Mouse (Mus musculus) lung, postnatal 25 days (tissue): ENCODE data around the gene Bud23.
A peak's percentile ranks its signal among the peaks of the same experiment; 100 is the strongest.
"Not testable (repeated sequence)": the region's sequence is repeated elsewhere in the genome, so short reads cannot be mapped to it uniquely, and the experiment has no call there.

Experiments
- DNase-seq: peaks from one replicate; pipeline ENCODE4 v3.0.0; 2022; ENCODE audit warnings: low spot score

The Bud23 gene

GRCm38 (mm10) chr5:135072061-135072460, 7.3 kb upstream of the Bud23 start:
- no peak for DNase-seq

DNA sequence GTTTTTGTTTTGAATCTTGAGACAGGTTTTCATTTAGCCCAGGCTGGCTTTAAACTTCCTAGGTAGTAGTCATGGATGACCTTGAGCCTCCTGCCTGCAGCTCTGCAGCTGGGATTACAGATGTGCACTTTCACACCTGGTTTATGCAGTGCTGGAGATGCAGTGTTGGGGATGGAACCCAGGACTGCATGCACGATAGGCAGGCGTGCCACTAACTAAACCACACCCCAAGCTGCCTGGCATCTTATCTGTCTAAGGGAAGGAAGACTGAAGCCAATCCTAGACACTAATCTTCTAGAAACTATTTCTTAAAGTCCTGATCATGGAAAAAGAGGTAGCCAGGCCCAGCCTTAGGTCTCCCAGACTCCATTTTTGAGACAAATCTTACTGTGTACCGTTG, 5.7 kb upstream of the Bud23 start:
- no peak for DNase-seq

DNA sequence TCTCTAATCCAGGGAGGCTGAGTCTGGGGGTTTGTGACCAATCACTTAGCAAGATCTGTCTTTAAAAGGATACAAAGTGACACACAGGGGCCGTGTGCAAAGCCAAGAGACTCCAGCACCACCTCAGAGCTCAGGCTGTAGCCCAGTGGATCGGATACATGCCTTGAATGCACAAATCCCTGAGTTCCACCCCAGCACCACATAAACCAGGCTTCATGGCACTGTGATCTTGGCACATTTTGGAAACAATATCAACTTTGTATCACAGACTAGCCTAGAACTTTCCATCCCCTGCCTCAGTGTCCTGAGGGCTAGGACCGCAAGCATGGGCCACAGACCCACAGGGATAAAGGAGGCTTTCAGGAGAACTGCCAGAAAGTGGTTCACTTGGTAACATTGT, 1.2 kb upstream of the Bud23 start:
- DNase-seq = no peak

DNA sequence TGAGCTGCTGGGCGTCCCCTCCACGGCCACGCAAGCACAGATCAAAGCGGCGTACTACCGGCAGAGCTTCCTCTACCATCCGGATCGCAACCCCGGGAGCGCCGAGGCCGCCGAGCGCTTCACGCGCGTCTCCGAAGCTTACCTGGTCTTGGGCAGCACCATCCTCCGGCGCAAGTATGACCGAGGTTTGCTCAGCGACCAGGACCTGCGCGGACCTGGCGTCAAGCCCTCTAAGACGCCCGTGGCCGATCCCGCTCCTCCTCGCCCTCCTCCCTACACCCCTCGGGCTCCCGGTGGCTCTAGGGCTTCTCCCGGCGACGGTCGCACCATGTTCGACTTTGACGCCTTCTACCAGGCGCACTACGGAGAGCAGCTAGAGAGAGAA, 385 bp downstream of the Bud23 start:
- no peak for DNase-seq

GRCm38 (mm10) chr5:135063629-135064381, 954 bp downstream of the Bud23 start, which contains the start of gene Dnajc30:
Gene Dnajc30, plus strand, starts transcription at chr5:135064202.
- DNase-seq = peak; percentile 97

DNA sequence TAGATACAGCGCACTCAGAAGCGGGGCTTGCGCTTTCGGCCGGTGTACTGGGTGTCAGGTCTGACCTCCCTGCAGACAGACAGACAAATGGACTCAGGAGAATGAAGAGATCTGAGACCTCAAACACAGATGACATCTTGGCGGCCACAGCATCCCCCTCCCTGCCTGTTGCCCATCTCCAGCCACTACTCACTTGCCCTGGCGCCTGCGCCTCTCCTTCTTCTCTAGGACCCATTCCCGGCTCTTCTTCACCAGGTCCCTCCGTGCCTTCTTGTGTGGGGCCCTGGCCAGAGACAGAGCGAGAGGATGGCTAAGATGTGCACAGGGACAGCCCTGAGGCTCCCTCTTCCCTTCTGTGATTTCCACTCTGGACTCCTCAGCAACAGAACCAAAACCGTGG, 11.4 kb downstream of the Bud23 start:
- no peak for DNase-seq

DNA sequence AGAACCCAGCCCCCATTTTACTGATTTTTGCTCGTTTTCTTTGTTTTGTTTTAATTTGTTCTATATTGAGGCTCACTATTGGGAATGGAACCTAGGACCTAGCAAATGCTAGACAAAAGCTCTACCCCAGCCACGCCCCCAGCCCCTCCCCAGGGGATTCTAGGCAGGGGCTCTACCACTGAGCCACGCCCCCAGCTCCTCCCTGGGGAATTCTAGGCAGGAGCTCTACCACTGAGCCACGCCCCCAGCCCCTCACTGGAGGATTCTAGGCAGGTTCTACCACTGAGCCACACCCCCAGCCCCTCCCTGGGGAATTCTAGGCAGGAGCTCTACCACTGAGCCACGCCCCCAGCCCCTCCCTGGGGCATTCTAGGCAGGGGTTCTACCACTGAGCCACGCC, 15.5 kb downstream of the Bud23 start:
- not testable (repeated sequence) for DNase-seq

GRCm38 (mm10) chr5:135048539-135048938, 16.2 kb downstream of the Bud23 start:
- no peak for DNase-seq

GRCm38 (mm10) chr5:135044575-135044974, 20.2 kb downstream of the Bud23 start:
- no peak for DNase-seq

DNA sequence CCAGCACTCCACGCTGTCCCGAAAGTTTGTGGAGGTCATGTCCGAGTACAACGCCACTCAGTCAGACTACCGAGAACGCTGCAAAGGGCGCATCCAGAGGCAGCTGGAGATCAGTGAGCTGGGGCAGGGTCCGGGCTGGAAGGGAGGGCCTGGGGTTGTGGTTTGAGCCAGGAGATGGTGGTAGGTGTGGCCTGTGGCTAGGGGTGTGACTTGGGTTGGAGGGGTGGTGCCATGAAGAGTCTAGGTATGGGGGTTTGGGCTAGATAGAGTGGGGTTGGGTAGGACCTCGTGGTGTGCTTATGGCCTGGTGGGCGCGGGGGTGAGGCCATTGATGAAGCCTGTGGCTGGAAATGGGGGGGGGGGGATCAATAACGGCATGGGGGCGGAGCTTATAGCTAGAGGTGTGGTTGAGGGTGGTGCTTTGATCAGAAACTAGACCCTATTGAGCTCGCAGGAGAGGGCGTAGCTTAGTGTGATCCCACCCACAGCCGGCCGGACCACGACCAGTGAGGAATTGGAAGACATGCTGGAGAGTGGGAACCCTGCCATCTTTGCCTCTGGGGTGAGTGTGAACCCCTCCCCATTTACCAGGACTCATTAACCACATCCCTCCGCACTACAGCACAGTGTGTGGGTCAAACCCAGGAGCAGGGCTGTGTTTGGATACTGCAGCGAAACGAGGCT, 22.5 kb downstream of the Bud23 start:
- DNase-seq = no peak

DNA sequence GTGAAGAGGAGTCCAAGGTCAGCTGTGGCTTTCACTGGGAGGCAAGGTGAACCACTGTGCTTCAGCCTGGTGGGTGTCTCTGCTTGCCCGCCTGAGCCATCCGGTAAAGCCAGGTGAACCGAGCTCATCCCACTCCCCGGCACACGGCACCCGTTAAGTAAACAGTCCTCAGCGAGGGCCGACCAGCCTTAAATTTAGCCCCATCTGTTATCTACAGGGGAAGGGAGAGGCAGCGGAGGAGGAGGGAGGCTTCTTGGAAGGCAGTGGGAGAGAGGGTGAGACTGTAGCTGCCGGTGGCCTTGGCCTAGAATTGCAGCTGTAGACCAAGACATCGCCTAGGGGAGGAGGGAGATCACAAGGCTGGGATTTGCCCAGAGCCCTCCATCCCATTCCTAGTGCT, 24.0 kb downstream of the Bud23 start:
- no peak for DNase-seq

DNA sequence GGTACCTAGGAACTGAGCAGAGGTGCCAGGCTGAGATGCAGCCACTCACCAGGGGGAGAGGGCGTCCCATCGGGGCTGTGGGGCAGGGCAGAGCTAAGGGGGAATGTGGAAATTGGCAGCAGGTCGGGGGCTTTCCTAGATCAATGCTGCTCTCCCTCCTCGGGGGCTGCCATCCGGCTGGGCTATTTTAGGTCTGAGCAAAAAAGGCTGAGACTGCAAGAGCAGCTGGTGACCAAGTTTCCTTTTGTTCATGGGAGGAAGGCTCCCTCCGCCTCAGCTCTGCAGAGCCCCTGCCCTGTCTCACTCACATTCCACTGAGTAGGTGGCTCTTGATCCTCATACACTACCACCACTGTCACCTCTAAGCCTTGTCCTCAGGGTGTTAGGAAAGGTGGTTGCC, 24.7 kb downstream of the Bud23 start:
- DNase-seq = no peak

- no peak for DNase-seq
These were observed 25.2 kb downstream of the Bud23 start for GRCm38 (mm10) chr5:135039541-135039940.

DNA sequence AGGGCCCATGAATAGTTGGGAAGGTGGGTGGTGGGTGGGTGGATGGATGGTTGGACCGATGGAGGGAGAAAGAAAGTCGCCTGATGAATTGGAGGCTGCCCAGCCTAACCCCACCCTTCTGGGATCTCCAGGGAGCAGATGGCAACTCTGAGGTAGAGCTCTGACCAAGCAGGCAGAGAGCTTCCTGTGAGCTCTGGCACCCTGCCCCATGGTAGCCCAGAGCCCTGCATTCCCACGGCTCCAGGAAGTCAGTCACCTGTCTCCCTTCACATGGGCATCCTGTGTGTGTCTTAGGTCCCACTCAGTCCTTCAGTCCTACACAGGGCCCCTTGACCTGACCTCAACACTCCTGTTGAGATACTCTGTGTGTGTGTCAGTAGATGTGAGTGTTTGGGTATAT, 26.8 kb downstream of the Bud23 start:
- no peak for DNase-seq

- DNase-seq = no peak
These were observed 29.0 kb downstream of the Bud23 start for GRCm38 (mm10) chr5:135035608-135036359.

DNA sequence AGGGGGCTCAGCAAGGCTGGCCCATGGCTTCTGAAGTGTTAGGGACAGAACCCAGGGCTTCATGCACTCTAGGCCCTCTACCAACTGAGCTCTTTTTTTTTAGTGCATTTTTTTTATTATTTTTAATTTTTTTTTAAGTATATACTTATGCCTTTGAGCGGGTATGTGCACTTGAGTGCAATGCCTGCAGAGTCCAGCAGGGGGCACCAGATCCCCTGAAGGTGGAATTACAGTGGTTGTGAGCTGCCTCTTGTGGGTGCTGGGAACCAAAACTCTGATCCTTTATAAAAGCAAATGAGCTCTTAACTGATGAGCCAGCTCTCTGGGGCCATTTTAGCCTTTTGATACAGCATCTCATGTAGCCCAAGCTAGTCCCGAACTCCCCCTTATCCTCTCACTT, 30.2 kb downstream of the Bud23 start:
- DNase-seq = no peak

- no peak for DNase-seq
These were observed 32.2 kb downstream of the Bud23 start for GRCm38 (mm10) chr5:135032581-135032980.

- DNase-seq = peak; percentile 30
These were observed 35.5 kb downstream of the Bud23 start for GRCm38 (mm10) chr5:135029007-135029854.

GRCm38 (mm10) chr5:135025899-135026298, 38.9 kb downstream of the Bud23 start:
- DNase-seq = no peak

GRCm38 (mm10) chr5:135024665-135025224, 40.0 kb downstream of the Bud23 start:
- DNase-seq = no peak

DNA sequence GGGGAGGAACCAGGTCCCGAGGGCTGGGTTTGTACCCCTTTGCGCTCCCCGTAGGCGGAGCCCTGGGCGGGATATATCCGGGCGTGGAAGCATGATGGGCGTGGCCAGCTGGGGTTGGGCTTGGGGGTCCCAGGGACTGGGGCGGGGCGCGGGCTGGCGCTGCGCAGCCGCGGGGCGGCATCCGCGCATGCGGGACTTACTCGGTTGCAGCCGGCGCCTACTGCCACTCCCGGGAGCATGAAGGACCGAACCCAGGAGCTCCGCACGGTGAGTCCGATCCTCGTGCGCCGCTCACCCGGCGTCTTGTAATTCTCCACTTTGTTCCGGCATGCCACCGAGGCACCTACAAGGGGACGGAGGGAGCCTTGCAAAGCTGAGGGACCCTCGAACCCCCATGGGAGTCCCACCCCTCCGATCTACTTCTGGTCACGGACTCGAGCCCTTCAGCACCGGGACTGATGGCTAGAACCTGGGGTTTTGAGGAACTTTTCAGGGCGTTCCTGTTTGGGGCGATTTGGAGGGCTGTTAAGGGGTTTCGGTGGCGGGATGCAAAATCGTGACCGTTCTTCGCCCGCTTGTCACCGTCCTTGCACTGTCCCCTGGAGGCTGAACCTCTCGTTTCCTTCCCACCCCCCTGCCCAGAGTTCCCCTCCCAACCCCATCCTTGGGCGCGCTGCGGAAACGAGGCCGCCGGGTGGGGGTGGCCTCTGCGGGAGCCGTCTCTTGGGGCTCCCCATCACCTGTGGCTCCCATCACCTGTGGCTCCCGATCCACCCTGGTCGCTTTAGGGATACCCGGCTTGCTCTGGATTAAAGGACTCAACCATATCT, 41.2 kb downstream of the Bud23 start, which contains the start of gene Stx1a:
Stx1a (plus strand) TSS at position 139 of the 830 bp plus-strand sequence.
- peak; percentile 91 for DNase-seq
